Mouse (Mus musculus) heart, embryonic 12.5 days (tissue): Measurements from ENCODE around the gene Hoxa5. TPM values are rescaled to one million over a fixed set of nuclear protein-coding genes. Genes with fewer than 3 reads are reported as not detected.

Experiments used
- ATAC-seq: fragments of 200-750 bp; cut with Nextera tagmentation; 2 replicates; pipeline ENCODE4 v1.8.0; 2017; ENCODE audit warnings: moderate TSS enrichment, moderate library complexity; ENCODE audit not compliant: insufficient number of reproducible peaks, low FRiP score
- H3K27ac ChIP-seq: fragments of 300-500 bp; sonication (generic); 2 replicates; pipeline ENCODE4 v1.5.1; 2016; ENCODE audit warnings: mild to moderate bottlenecking, moderate library complexity; ENCODE audit not compliant: poor library complexity, severe bottlenecking
- H3K27me3 ChIP-seq: fragments of 300-500 bp; sonication (generic); replicated peaks from 2 replicates; pipeline ENCODE4 v1.6.1; 2016; ENCODE audit warnings: mild to moderate bottlenecking, moderate library complexity
- H3K36me3 ChIP-seq: fragments of 300-500 bp; sonication (generic); 2 replicates; pipeline ENCODE4 v1.6.1; 2016; ENCODE audit warnings: mild to moderate bottlenecking, moderate library complexity
- H3K4me1 ChIP-seq: fragments of 300-500 bp; sonication (generic); replicated peaks from 2 replicates; pipeline ENCODE4 v1.6.1; 2016; ENCODE audit warnings: mild to moderate bottlenecking
- H3K4me2 ChIP-seq: fragments of 300-500 bp; sonication (generic); 2 replicates; pipeline ENCODE4 v1.6.1; 2016; ENCODE audit warnings: mild to moderate bottlenecking, moderate library complexity
- H3K4me3 ChIP-seq: fragments of 300-500 bp; sonication (generic); 2 replicates; pipeline ENCODE4 v1.5.1; 2016; ENCODE audit warnings: mild to moderate bottlenecking
- H3K9ac ChIP-seq: fragments of 300-500 bp; sonication (generic); 2 replicates; pipeline ENCODE4 v1.6.1; 2016; ENCODE audit warnings: mild to moderate bottlenecking, moderate library complexity
- H3K9me3 ChIP-seq: fragments of 300-500 bp; sonication (generic); replicated peaks from 2 replicates; pipeline ENCODE4 v1.6.1; 2016; ENCODE audit warnings: mild to moderate bottlenecking, moderate library complexity
- WGBS: fragments of 180-500 bp; shearing (Covaris S2); methylation state at CpG from one replicate; pipeline ENCODE4 v1.1.7; 2016; 5-methylcytosine and 5-hydroxymethylcytosine counted together
- polyA plus RNA-seq: library from polyadenylated mRNA; unstranded; fragments of >200 nt; fragmentation: Nextera tagmentation; extraction: Ambion mirVana; gene quantifications from 2 replicates; pipeline ENCODE4 v1.2.1, GENCODE M21; 2016

The Hoxa5 gene
- 0.96 and 1.7 TPM in 2 replicates for polyA plus RNA-seq

DNA sequence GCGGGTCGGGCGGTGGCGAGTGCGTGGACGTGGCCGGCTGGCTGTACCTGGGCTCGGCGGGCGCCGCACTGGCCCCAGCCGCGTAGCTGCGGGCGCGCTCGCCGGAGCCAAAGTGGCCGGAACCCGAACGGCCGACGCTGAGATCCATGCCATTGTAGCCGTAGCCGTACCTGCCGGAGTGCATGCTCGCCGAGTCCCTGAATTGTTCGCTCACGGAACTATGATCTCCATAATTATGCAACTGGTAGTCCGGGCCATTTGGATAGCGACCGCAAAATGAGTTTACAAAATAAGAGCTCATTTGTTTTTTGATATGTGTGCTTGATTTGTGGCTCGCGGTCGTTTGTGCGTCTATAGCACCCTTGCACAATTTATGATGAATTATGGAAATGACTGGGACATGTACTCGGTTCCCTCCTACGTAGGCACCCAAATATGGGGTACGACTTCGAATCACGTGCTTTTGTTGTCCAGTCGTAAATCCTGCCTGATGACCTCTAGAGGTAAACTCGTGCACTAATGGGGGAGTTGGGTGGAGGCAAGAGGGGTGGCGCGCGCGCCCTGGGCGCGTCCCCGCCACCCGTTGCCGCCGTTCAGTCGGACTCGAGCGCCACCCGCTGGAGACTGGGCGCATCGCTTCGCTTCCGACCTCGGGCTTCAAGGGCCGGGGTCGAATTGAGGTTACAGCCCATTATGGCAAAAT, at the start of gene Hoxa5:
Hoxa5 (minus strand) TSS at position 538 of the 703 bp plus-strand sequence.
- H3K4me1 ChIP-seq, result peaks cover 24% of the 10 kb centered on the region
- H3K9me3 ChIP-seq, result no peaks in the 10 kb centered on the region
- under 1% methylated on average over 65 of the region's 65 CpGs for WGBS
- ATAC-seq, result no peak
- no peak within 1 kb of the TSS for H3K27ac ChIP-seq
- peak within 1 kb of the TSS; percentile 66 for H3K4me2 ChIP-seq
- peak within 1 kb of the TSS; percentile 32; the same call in 1 of the 2 replicates for H3K9ac ChIP-seq
- peak within 1 kb of the TSS; percentile 46 for H3K4me3 ChIP-seq
- no peaks in the 10 kb centered on the region for H3K36me3 ChIP-seq
- peaks cover 98% of the 10 kb centered on the region for H3K27me3 ChIP-seq

DNA sequence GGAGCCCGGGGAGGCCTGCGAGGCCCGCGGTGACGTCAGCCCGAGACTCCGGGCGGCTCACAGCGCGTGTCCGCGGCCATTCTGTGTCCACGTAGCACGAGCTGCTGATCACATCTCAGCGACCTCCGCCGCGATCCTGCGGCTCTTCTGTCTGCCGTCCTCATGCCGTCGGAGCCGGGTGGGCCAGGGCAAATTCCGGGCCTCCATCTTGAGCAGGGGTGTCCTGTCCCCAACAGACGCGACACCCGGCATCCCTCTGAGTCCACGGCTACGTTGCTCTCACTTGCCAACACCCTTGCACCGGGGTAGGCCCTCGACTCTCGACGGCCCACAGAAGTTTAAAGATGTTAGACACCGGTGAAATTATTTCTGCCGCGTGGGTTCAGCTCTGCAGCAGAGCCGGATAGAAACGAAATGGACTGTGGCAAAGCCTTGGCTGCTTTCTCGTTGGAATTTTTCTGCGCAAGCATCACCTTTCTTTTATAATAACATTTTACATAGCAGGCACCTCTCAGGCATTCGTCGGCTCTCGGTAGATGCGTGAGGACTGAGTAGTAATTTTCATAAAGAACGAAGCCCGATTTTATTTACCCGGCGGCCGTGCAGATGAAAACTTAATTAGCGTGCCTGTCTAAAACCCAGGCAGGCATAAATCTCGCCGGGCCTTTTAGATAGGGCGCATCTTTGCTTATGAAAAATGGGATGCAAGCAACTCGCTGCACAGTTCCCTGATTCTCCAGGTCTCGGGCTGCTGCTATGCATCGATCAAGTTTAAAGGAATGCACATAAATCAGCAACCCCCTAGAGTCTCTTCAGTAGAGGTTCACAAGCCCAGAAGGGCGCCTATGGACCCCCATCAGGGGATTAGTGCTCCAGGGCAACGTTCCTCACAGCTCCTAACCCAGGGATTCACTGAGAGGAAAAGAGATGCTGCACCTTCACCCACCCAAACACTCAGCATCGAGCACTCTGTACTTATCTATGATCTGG, 49.4 kb upstream of the Hoxa5 start:
- Histone ChIP-seq H3K4me3 (0 out of 2 replicates have a peak overlapping the region, but pooled peaks have one; percentile 1), H3K27me3 (peaks cover 78% of the 10 kb centered on the region), H3K9ac (no peak overlapping the region), H3K9me3 (no peaks in the 10 kb centered on the region), H3K36me3 (no peaks in the 10 kb centered on the region), H3K4me1 (peaks cover 4% of the 10 kb centered on the region; the same call in 1 of the 2 replicates), H3K4me2 (peak overlapping the region; percentile 14; the same call in 1 of the 2 replicates), H3K27ac (no peak overlapping the region)
- under 1% methylated on average over 59 of the region's 59 CpGs for WGBS
- no peak for ATAC-seq

DNA sequence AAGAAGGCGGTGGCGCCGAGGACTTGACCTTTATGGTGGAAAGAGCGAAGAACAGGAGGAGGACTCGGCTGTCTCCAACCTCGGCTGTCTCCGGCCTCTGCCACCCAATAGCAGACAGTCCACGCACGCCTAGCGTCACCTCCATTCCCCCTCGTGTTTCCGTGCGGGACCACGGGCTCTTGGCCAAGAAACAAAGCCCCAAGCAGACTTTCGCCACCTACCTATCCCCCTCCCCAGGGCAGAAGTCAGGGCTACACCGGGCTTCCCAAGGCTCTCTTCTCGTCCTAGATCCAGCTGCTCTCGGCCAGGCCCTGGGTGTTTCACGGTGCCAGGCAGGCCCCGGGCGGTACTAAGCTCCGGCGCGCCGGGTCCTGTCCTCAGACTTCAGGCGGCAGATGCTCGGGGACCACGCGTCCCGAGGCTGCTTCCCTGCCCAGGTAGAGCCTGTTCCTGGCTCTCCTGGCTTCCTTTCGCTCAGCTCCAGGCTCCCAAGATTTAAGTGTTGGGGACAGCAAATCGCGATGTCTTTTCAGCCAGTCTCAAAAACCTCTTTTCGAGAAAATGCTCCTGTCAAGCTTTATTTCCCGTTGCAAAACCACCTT, 48.5 kb upstream of the Hoxa5 start:
- no peak for ATAC-seq
- peaks cover 4% of the 10 kb centered on the region; the same call in 1 of the 2 replicates for H3K4me1 ChIP-seq
- H3K9ac ChIP-seq, result no peak overlapping the region
- 0 out of 2 replicates have a peak overlapping the region, but pooled peaks have one; percentile 1 for H3K4me3 ChIP-seq
- no peaks in the 10 kb centered on the region for H3K36me3 ChIP-seq
- H3K4me2 ChIP-seq, result no peak overlapping the region
- no peak overlapping the region for H3K27ac ChIP-seq
- H3K9me3 ChIP-seq, result no peaks in the 10 kb centered on the region
- WGBS, result under 1% methylated on average over 35 of the region's 35 CpGs
- peaks cover 79% of the 10 kb centered on the region for H3K27me3 ChIP-seq

DNA sequence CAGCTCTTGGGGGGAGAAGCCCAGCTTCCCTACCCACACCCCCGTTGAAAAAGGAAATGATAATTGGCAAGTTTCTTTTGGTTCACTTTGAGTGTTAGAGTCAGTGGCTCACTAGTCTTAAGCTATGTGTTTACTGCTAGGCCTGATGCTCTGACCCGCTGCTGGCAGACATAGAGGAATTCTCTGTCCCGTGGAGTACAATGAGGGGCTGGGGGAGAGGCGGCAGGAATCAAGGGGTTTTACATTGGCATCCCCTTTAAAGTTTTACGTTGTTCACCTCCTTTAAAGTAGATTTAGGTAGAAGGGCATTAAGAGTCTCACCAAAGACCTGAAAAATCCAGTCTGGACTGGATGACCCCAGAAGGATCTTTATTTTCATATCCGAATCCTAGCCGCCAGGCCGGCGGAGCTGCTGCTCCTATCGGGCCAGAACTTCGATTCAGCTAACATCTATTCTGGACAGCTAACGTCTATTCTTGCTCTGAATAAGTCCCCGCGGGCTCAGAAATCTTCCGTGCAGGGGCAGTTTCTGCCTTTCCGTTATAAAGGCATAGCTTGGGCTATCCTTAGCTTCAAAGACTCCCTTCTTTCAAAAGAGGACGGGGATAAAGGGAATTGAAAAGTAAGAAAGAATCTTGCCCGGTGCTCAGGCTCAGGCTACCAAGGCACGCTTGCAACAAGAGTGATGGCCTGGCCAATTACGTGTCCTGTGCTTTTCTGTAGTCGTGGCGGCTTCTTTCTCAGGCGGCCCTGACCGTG, 47.8 kb upstream of the Hoxa5 start:
- H3K36me3 ChIP-seq, result no peaks in the 10 kb centered on the region
- H3K4me1 ChIP-seq, result peaks cover 4% of the 10 kb centered on the region; the same call in 1 of the 2 replicates
- H3K27ac ChIP-seq, result no peak overlapping the region
- ATAC-seq, result no peak
- H3K4me2 ChIP-seq, result no peak overlapping the region
- H3K4me3 ChIP-seq, result no peak overlapping the region
- peaks cover 83% of the 10 kb centered on the region for H3K27me3 ChIP-seq
- no peaks in the 10 kb centered on the region for H3K9me3 ChIP-seq
- no peak overlapping the region for H3K9ac ChIP-seq
- WGBS, result 2% methylated on average over 24 of the region's 24 CpGs

DNA sequence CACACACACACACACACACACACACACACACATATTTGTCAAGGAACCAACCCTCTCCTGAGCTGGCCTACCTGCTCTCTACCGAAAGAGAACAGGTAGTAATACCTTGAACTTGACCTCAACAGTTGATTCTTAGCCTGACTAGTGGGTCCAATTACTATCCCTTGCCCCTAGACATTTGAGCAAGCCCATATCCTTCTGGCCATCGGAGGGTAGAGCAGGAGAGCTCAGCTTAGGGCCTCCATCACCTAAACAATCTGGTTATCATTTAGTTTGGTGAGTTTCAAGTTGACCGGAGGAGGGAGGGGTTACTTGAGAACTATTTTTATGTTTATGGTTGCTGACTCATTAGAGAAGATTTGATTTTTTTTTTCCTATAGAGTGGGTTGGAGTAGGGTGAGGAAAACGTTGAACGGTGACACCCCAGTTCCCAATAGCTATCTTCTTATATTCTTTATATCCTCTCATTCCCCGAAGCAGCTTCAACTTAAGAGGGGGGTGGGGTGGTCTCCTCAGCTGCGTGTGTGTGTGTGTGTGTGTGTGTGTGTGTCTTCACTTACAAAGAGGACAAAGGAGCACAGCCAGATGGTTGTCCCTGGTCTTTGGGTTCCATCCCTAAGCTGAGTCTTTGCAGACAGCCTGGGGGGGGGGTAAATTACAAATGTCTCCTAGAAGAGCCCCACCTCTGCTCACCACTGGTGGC, 46.9 kb upstream of the Hoxa5 start:
- H3K27ac ChIP-seq, result no peak overlapping the region
- no peaks in the 10 kb centered on the region for H3K9me3 ChIP-seq
- H3K4me2 ChIP-seq, result no peak overlapping the region
- H3K4me3 ChIP-seq, result no peak overlapping the region
- no peak overlapping the region for H3K9ac ChIP-seq
- no peaks in the 10 kb centered on the region for H3K36me3 ChIP-seq
- peaks cover 6% of the 10 kb centered on the region; the same call in 1 of the 2 replicates for H3K4me1 ChIP-seq
- no peak for ATAC-seq
- peaks cover 85% of the 10 kb centered on the region for H3K27me3 ChIP-seq
- 10% methylated on average over 7 of the region's 7 CpGs for WGBS

DNA sequence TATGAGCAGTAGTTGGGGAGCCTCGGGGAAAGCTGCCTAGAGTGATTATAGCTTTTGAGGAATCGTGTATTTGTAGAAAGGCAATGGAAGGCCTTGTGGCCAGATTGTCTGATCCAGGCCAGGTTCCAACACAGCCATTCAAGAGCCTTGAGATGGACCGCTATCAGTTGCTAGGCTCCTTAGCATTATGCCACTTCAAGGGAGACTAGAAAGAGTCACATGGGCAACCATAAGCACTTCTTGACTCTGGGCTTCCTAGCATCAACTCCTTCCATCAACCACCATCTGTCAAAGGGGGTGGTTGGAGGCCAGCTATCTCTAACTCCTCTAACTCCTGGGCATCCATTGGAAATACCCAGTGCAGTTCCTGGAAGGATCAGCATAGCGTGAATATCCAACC, 45.4 kb upstream of the Hoxa5 start:
- peaks cover 92% of the 10 kb centered on the region for H3K27me3 ChIP-seq
- no peak overlapping the region for H3K9ac ChIP-seq
- no peaks in the 10 kb centered on the region for H3K9me3 ChIP-seq
- no peak for ATAC-seq
- H3K27ac ChIP-seq, result no peak overlapping the region
- H3K4me1 ChIP-seq, result peaks cover 11% of the 10 kb centered on the region; the same call in 1 of the 2 replicates
- no peak overlapping the region for H3K4me3 ChIP-seq
- 1% methylated on average over 4 of the region's 4 CpGs for WGBS
- no peaks in the 10 kb centered on the region for H3K36me3 ChIP-seq
- no peak overlapping the region for H3K4me2 ChIP-seq

DNA sequence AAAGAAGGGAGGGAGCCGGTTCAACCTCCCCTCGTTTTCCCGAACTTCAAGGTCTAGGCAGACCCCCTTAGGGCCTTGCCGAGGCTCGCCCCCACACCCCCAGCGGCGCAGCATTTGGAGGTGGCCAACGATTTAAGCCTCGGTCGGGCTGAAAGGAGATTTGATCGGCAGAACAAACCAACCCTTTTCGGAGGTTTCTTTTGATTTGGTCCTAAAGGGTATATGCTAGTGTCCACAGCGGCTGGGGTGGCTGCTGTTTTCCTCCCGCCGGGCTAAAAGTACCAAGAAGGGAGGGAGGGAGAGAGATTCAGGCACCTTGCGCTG, 45.0 kb upstream of the Hoxa5 start:
- 1% methylated on average over 16 of the region's 16 CpGs for WGBS
- Histone ChIP-seq H3K36me3 (no peaks in the 10 kb centered on the region), H3K27ac (no peak overlapping the region), H3K4me3 (no peak overlapping the region), H3K4me2 (no peak overlapping the region; the same call in 1 of the 2 replicates), H3K4me1 (peaks cover 12% of the 10 kb centered on the region; the same call in 1 of the 2 replicates), H3K27me3 (peaks cover 95% of the 10 kb centered on the region), H3K9me3 (no peaks in the 10 kb centered on the region), H3K9ac (no peak overlapping the region)
- ATAC-seq, result no peak

DNA sequence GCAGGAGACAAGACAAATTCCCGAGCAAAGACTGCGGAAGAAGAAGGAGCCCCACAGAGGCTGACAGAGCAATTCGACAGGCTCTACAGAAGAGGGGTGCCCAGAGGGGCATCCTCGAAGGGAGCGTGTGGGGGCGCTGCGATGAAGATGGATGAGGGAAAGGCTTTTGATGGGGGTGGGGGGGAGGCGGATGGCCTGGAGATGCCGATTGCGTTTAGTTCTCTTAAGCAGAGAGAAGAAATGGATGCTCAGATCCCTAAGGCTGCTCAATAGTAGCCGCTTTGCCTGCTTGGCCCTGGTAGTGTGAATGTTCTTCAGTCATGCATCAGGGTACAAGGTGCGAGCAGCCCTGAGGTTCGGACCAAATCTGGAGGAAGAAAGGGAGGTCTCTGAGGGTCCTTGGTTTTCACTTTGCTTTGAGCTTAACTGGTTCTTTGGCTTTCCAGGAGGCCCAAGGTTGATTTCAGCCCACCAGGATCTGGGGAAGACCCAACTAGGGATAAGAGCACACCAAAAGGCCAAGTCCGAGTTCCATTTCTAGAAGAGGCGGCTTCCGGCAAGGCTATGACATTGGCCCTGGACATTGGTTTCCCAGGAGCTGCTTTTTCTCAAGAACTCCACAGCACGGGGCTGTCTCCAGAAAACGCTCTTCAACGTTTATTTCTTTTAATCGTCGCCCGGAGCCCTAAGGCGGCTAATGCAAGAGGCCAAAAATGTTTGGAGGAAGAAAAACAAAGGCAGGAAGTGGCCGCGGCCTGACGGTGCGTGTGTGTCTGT, 44.4 kb upstream of the Hoxa5 start:
- WGBS, result under 1% methylated on average over 27 of the region's 27 CpGs
- H3K4me2 ChIP-seq, result no peak overlapping the region; the same call in 1 of the 2 replicates
- no peaks in the 10 kb centered on the region for H3K9me3 ChIP-seq
- H3K4me1 ChIP-seq, result peaks cover 12% of the 10 kb centered on the region; the same call in 1 of the 2 replicates
- no peak for ATAC-seq
- H3K36me3 ChIP-seq, result no peaks in the 10 kb centered on the region
- no peak overlapping the region for H3K9ac ChIP-seq
- H3K27ac ChIP-seq, result no peak overlapping the region
- H3K4me3 ChIP-seq, result no peak overlapping the region
- H3K27me3 ChIP-seq, result peaks cover 95% of the 10 kb centered on the region

DNA sequence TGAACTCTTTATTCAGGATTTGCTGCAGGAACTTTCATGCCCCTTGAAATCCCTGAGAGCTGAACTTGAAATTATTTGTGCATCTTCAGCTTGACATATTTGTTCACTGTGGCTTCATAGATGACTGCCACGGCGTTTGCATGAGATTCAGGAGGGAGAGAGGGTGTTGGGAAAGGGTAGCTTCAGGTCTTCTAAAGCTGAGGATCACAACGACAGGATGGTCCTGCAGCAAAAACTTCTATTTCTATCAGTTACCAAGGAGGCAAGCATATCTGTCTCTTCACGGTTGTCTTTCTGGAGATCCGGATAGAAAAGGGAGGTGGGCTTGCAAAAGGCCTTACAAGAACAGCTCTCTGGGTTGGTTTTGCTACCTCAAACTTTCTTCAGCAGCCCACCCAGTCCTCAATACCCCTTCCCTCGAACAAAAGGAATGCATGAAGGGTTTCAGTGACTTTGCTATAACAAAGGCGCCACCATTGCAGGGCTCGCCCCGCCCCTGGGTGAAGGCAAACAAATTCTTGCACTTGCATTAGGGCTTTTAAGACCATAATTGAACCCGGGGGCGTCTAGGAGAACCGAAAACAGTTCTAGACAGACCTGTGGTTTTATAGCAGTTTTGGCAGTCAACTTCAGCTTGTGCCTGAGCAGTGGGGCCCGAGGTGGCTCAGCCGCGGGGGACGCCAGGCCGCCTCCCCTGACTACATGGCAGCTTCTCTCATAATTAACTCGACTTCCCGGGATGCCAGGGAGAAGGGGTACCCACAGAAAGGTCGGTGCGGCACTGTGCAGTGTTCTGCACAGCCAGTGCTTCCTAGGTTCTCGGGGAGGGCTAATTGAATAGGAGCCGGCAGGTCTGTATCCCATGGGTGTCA, 43.6 kb upstream of the Hoxa5 start:
- no peak overlapping the region for H3K4me2 ChIP-seq
- H3K27ac ChIP-seq, result no peak overlapping the region
- H3K27me3 ChIP-seq, result peaks cover 96% of the 10 kb centered on the region
- 1% methylated on average over 23 of the region's 23 CpGs for WGBS
- no peak overlapping the region for H3K4me3 ChIP-seq
- no peak overlapping the region for H3K9ac ChIP-seq
- H3K9me3 ChIP-seq, result no peaks in the 10 kb centered on the region
- ATAC-seq, result no peak
- H3K4me1 ChIP-seq, result 0 out of 2 replicates have a peak, but pooled peaks cover 8% of the 10 kb centered on the region
- no peaks in the 10 kb centered on the region for H3K36me3 ChIP-seq
